Mouse (Mus musculus) MEL (cell line): ENCODE measurements around the gene Iqck. TPM values are rescaled to one million over a fixed set of nuclear protein-coding genes. Genes with fewer than 3 reads are reported as not detected.

Source experiments
- DNase-seq: peaks from one replicate; pipeline ENCODE4 v3.0.0; 2011; ENCODE audit warnings: low read depth, low spot score
- H3K27ac ChIP-seq: 2 replicates; pipeline ENCODE4 v1.5.1; 2012; ENCODE audit warnings: low read depth, mild to moderate bottlenecking, control low read depth, low read length, moderate library complexity; ENCODE audit not compliant: control insufficient read depth
- H3K27me3 ChIP-seq, 2 experiments: fragments of 150-350 bp in 1 of 2; sonication (generic) in 1 of 2; 2 replicates each; pipeline ENCODE4 v1.6.1; 2012; ENCODE audit warnings: low read length in 2 of 2, mild to moderate bottlenecking in 2 of 2, improper control_type of control experiment in 1 of 2, moderate library complexity in 1 of 2; ENCODE audit not compliant: insufficient read depth in 2 of 2, control insufficient read depth in 1 of 2
- H3K36me3 ChIP-seq, 2 experiments: 2 replicates each; pipeline ENCODE4 v1.6.1; 2012 to 2014; ENCODE audit warnings: low read length in 2 of 2, improper control_type of control experiment in 1 of 2, inconsistent platforms in 1 of 2, mild to moderate bottlenecking in 1 of 2; ENCODE audit not compliant: insufficient read depth in 2 of 2, control insufficient read depth in 1 of 2
- H3K4me1 ChIP-seq, 2 experiments: fragments of 150-350 bp in 1 of 2; sonication (generic) in 1 of 2; 2 replicates each; pipeline ENCODE4 v1.6.1; 2012; ENCODE audit warnings: low read length in 2 of 2, improper control_type of control experiment in 1 of 2, mild to moderate bottlenecking in 1 of 2; ENCODE audit not compliant: insufficient read depth in 2 of 2, control insufficient read depth in 1 of 2
- H3K4me3 ChIP-seq, 2 experiments: fragments of 150-350 bp in 1 of 2; sonication (generic) in 1 of 2; 2 replicates each; pipeline ENCODE4 v1.5.1; 2012; ENCODE audit warnings: low read depth in 2 of 2, low read length in 2 of 2, mild to moderate bottlenecking in 2 of 2, moderate library complexity in 2 of 2, control low read depth in 1 of 2, improper control_type of control experiment in 1 of 2; ENCODE audit not compliant: control insufficient read depth in 1 of 2, insufficient read depth in 1 of 2
- H3K79me2 ChIP-seq: 2 replicates; pipeline ENCODE4 v1.6.1; 2012; ENCODE audit warnings: mild to moderate bottlenecking, low read length, moderate library complexity; ENCODE audit not compliant: control insufficient read depth, poor library complexity, insufficient read depth
- H3K9ac ChIP-seq: 2 replicates; pipeline ENCODE4 v1.6.1; 2012; ENCODE audit warnings: low read depth, mild to moderate bottlenecking, control low read depth, low read length, moderate library complexity; ENCODE audit not compliant: control insufficient read depth, poor library complexity, severe bottlenecking
- H3K9me3 ChIP-seq: fragments of 150-350 bp; sonication (generic); replicated peaks from 2 replicates; pipeline ENCODE4 v1.6.1; 2012; ENCODE audit warnings: mild to moderate bottlenecking, low read length, improper control_type of control experiment, moderate library complexity; ENCODE audit not compliant: insufficient read depth
- BHLHE40 ChIP-seq: IDR thresholded peaks from 2 replicates; pipeline ENCODE4 v1.6.1; 2012; ENCODE audit warnings: low read depth, mild to moderate bottlenecking, inconsistent platforms, low read length, improper control_type of control experiment, borderline replicate concordance
- CHD2 ChIP-seq: IDR thresholded peaks from 2 replicates; pipeline ENCODE4 v1.6.1; 2011; ENCODE audit warnings: low read length, improper control_type of control experiment
- ELF1 ChIP-seq: IDR thresholded peaks from 2 replicates; pipeline ENCODE4 v1.6.1; 2014; ENCODE audit warnings: low read depth, mild to moderate bottlenecking, inconsistent platforms, low read length, improper control_type of control experiment, moderate library complexity
- GABPA ChIP-seq: IDR thresholded peaks from 2 replicates; pipeline ENCODE4 v1.6.1; 2012; ENCODE audit warnings: low read depth, mild to moderate bottlenecking, inconsistent platforms, low read length, improper control_type of control experiment, moderate library complexity
- HCFC1 ChIP-seq: IDR thresholded peaks from 2 replicates; pipeline ENCODE4 v1.6.1; 2012; ENCODE audit warnings: low read depth, mild to moderate bottlenecking, inconsistent platforms, low read length, improper control_type of control experiment, moderate library complexity
- JUND ChIP-seq: IDR thresholded peaks from 2 replicates; pipeline ENCODE4 v1.6.1; 2011; ENCODE audit warnings: low read depth, mild to moderate bottlenecking, improper control_type of control experiment, low read length
- MAX ChIP-seq: IDR thresholded peaks from 2 replicates; pipeline ENCODE4 v1.6.1; 2011; ENCODE audit warnings: low read length, improper control_type of control experiment
- MAZ ChIP-seq: IDR thresholded peaks from 2 replicates; pipeline ENCODE4 v1.6.1; 2012; ENCODE audit warnings: low read depth, mild to moderate bottlenecking, inconsistent platforms, low read length, improper control_type of control experiment
- MXI1 ChIP-seq: IDR thresholded peaks from 2 replicates; pipeline ENCODE4 v1.6.1; 2011; ENCODE audit warnings: mild to moderate bottlenecking, low read depth, low read length, improper control_type of control experiment
- MYB ChIP-seq: IDR thresholded peaks from 2 replicates; pipeline ENCODE4 v1.6.1; 2011; ENCODE audit warnings: mild to moderate bottlenecking, low read depth, low read length, improper control_type of control experiment
- MYC ChIP-seq: IDR thresholded peaks from 2 replicates; pipeline ENCODE4 v1.6.1; 2011; ENCODE audit warnings: low read depth, mild to moderate bottlenecking, low read length, improper control_type of control experiment, moderate library complexity
- NELFE ChIP-seq: IDR thresholded peaks from 2 replicates; pipeline ENCODE4 v1.6.1; 2011; ENCODE audit warnings: low read depth, low read length, improper control_type of control experiment
- POLR2A ChIP-seq, 2 experiments: IDR thresholded peaks; 2 replicates each; pipeline ENCODE4 v1.6.1; 2011 to 2012; ENCODE audit warnings: low read length in 2 of 2, mild to moderate bottlenecking in 2 of 2, control low read depth in 1 of 2, improper control_type of control experiment in 1 of 2, low read depth in 1 of 2, moderate library complexity in 1 of 2; ENCODE audit not compliant: control insufficient read depth in 1 of 2, insufficient read depth in 1 of 2, poor library complexity in 1 of 2
- POLR2AphosphoS2 ChIP-seq: IDR thresholded peaks from 2 replicates; pipeline ENCODE4 v1.6.1; 2011; ENCODE audit warnings: low read length, improper control_type of control experiment
- RAD21 ChIP-seq: IDR thresholded peaks from 2 replicates; pipeline ENCODE4 v1.6.1; 2011; ENCODE audit warnings: mild to moderate bottlenecking, low read depth, low read length, improper control_type of control experiment
- RCOR1 ChIP-seq: IDR thresholded peaks from 2 replicates; pipeline ENCODE4 v1.6.1; 2012; ENCODE audit warnings: low read depth, mild to moderate bottlenecking, inconsistent platforms, low read length, improper control_type of control experiment
- SIN3A ChIP-seq: IDR thresholded peaks from 2 replicates; pipeline ENCODE4 v1.6.1; 2012; ENCODE audit warnings: low read length, improper control_type of control experiment, inconsistent platforms
- TAL1 ChIP-seq: IDR thresholded peaks from 2 replicates; pipeline ENCODE4 v1.6.1; 2012; ENCODE audit warnings: mild to moderate bottlenecking, inconsistent platforms, low read length, moderate library complexity, mixed read lengths
- UBTF ChIP-seq: IDR thresholded peaks from 2 replicates; pipeline ENCODE4 v1.6.1; 2012; ENCODE audit warnings: low read depth, mild to moderate bottlenecking, inconsistent platforms, low read length, improper control_type of control experiment, moderate library complexity, borderline replicate concordance; ENCODE audit not compliant: insufficient read depth
- USF1 ChIP-seq: IDR thresholded peaks from 2 replicates; pipeline ENCODE4 v1.6.1; 2014; ENCODE audit warnings: low read depth, mild to moderate bottlenecking, inconsistent platforms, low read length, improper control_type of control experiment, moderate library complexity
- ZKSCAN1 ChIP-seq: IDR thresholded peaks from 2 replicates; pipeline ENCODE4 v1.6.1; 2012; ENCODE audit warnings: low read depth, mild to moderate bottlenecking, inconsistent platforms, low read length, improper control_type of control experiment, moderate library complexity
- polyA plus RNA-seq, 2 experiments: library from polyadenylated mRNA; stranded (reverse) in 1 of 2; unstranded in 1 of 2; fragments of >175 nt in 1 of 2; fragments of >200 nt in 1 of 2; gene quantifications; 2 replicates each; pipeline versions ENCODE4 v1.2.1 to v1.2.4; 2012; ENCODE audit warnings: low replicate concordance in 2 of 2, low read depth in 1 of 2; ENCODE audit not compliant: insufficient read length in 2 of 2, insufficient read depth in 1 of 2, missing spikeins in 1 of 2
- total RNA-seq: library from RNA; depleted of rRNA; stranded (reverse); fragments of 300-350 nt; gene quantifications from 2 replicates; pipeline ENCODE4 v1.2.3, GENCODE M21; 2012

Iqck gene
- total and polyA plus RNA-seq, 3 experiments = 0.39 to 0.40 TPM; not detected in 1

- DNase-seq = no peak
- Histone ChIP-seq H3K27ac (no peak overlapping the region), H3K27me3 (peaks cover 1 to 4% of the 10 kb centered on the region in 2 experiments; a peak in 3 of 4 replicates), H3K4me1 (no peaks in the 10 kb centered on the region), H3K79me2 (no peaks in the 10 kb centered on the region), H3K36me3 (no peaks in the 10 kb centered on the region), H3K9ac (no peak overlapping the region), H3K9me3 (no peaks in the 10 kb centered on the region), H3K4me3 (no peak overlapping the region)
- TF ChIP-seq UBTF = no peak
- TF ChIP-seq ZKSCAN1 = no peak
- no peak for TF ChIP-seq ELF1
- TF ChIP-seq USF1 = no peak
- TF ChIP-seq HCFC1 = no peak
- TF ChIP-seq TAL1 = no peak
- TF ChIP-seq SIN3A = no peak
- no peak for TF ChIP-seq MYC
- TF ChIP-seq JUND = no peak
- no peak for TF ChIP-seq POLR2A (IDR thresholded peaks at IDR 0.05; ENCODE audit: control insufficient read depth in 1 of 2, insufficient read depth in 1 of 2, low read depth in 1 of 2, low read length in 2 of 2, poor library complexity in 1 of 2)
- no peak for TF ChIP-seq RCOR1
- TF ChIP-seq MAX = no peak
- no peak for TF ChIP-seq MAZ
- TF ChIP-seq BHLHE40 = no peak
- TF ChIP-seq MXI1 = no peak
- no peak for TF ChIP-seq GABPA
Measured at GRCm38 (mm10) chr7:118971499-118971898, 115.9 kb downstream of the Iqck start.

GRCm38 (mm10) chr7:118972306-118972705 is 116.8 kb downstream of the Iqck start:
- TF ChIP-seq RAD21 (no peak), SIN3A (no peak), CHD2 (no peak), NELFE (no peak), MYB (no peak), POLR2AphosphoS2 (no peak)
- Histone ChIP-seq H3K9ac (no peak overlapping the region), H3K9me3 (no peaks in the 10 kb centered on the region), H3K4me1 (no peaks in the 10 kb centered on the region), H3K27me3 (peaks cover 1 to 4% of the 10 kb centered on the region in 2 experiments; a peak in 3 of 4 replicates), H3K36me3 (no peaks in the 10 kb centered on the region), H3K27ac (no peak overlapping the region), H3K79me2 (no peaks in the 10 kb centered on the region), H3K4me3 (no peak overlapping the region)
- DNase-seq = no peak
